Mouse (Mus musculus) common myeloid progenitor, adult 5-6 weeks (primary cell): ENCODE data around the gene Rtn4rl1. TPM values are rescaled to one million over a fixed set of nuclear protein-coding genes. Genes with fewer than 3 reads are reported as not detected.

ENCODE experiments used
- ATAC-seq: replicated peaks from 2 replicates; pipeline ENCODE4 v1.8.0; 2016; ENCODE audit warnings: low read depth, mild to moderate bottlenecking, moderate TSS enrichment, inconsistent platforms; ENCODE audit not compliant: poor library complexity, severe bottlenecking
- total RNA-seq: library from RNA; stranded (forward); fragments of 200-1000, 187-1606 nt; gene quantifications from 2 replicates; pipeline ENCODE4 v1.2.3, GENCODE M21; 2017

Rtn4rl1 gene
- total RNA-seq, 1 experiment from 2014 or later, result 1.6 TPM

DNA sequence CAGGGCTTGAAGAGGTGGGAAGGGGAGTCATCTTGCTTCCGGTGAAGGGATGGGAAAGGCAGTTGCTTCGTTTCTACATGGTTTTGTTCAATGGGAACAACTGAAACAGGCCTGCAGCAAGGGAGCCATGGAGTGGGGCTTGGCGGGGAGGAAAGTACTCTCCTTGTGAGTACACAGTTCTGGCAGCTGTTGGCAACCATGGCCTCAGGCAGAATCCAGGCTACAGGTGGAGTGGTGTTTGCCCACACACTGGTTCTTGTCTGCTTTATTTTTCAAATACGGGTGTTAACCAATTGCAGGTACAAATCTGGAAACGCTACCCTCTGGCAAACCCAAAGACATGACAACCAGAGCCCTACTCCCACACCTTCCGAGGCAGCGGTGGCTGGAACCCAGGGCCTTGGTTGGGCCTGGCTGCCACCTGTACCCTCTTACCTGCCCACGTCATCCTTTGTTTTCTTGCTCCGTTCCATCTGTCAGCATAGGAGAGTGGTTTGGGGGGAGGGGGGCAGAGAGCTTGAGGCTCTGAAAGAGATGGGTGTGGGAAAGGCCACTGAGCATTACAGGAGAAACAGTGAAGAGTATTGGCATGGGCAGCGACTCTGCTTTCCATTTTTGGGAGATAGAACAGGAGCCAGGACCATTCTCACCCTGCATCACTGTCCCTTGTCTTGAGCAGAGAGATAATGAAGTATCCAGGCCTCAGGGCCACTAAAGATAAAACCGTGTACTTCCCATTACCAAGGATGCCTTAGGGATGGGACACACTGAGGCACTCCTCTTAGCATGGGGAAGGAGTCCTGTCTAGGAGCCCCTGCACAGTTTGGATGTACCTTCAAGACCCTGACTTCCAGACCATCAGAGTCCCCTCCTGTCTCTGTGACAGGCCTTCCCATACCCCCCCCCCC is 51.0 kb downstream of the Rtn4rl1 start:
- no peak for ATAC-seq

DNA sequence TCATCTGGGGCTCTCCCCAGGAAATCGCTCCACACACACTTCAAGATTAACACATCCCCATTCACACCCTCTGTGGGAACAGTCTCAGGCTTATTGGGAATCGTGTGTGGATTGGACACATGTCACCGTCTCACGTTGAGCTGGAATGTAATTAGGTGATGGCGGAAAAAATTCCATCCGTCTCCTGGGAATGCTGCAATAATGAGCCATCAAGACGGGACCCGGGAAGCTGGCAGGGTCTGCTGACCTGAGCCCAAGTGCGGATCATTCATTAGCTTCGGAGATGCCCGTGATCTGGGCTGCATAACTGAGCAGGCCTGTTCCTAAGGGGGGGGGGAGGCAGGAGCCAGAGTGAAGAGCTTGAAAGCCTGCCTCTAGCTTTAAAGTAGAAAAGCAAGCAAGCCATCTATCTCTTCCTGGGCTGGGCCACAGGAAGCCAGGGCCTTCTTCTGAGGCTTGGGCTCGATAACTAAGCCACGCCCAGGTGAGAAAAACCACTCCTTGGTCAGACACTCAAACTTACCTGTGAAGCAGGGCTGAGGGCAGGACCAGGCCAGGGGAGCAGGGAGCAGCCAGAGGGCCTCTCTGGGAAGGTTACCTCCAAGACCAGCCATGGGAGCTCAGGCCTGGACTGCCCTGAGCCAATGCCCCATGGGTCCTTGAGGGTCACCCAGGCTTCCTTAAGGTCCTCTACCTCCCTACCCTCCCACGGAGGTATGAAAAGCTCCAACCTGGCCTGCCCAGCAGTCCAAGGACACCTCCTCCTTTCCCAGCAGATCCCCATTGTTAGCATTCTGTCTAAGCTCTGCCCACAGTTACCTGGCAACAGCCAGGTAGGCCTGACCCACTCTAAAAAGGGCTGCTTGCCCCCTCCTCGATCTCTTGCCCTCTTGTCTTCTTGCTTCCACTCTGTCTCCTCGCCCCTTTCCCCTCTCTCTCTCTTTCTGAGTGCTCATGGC is 52.1 kb downstream of the Rtn4rl1 start:
- ATAC-seq, result no peak; the same call in 1 of the 2 replicates

DNA sequence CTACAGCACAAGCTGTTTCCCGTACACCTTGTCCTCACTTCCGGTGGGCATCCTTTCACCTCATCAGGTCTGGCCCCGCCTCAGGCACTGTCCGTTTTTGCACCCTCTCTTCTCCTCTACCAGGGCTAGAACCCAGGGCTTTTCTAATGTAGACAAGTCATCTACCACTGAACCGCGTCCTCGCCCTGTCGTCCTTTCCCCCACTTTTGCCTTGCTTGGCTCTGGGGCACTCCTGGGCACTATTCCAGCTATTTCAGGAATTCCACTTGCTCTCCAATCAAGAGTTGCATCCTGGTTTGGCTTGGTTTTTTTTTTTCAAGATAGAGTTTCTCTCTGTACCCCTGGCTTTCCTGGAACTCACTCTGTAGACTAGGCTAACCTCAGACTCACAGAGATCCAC is 53.0 kb downstream of the Rtn4rl1 start:
- no peak for ATAC-seq

DNA sequence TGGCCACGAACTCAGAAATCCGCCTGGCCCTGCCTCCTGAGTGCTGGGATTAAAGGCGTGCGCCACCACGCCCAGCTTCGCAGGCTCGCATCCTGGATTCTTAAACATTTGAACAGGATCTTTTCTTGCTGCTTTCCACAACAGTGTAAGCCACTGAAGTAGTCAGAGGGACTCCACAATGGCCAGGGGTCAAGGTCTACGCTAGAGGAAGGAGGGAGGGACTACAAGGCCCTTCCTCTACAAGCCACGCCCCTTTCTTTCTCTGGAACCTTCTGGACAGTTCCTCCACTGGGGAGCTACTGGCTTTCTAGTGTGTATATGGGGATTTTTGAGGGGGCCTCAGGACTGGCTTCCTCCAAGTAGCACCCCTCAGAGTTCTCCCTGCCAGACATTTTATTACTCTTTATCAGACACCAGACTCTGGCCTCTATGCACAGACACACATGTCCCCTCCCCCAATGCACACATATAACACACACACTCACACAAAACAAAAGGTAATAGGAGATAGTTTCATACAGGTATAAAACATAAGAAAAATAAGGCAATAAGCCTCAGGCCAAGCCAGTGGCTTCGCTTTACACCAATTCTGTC is 53.7 kb downstream of the Rtn4rl1 start:
- no peak for ATAC-seq

DNA sequence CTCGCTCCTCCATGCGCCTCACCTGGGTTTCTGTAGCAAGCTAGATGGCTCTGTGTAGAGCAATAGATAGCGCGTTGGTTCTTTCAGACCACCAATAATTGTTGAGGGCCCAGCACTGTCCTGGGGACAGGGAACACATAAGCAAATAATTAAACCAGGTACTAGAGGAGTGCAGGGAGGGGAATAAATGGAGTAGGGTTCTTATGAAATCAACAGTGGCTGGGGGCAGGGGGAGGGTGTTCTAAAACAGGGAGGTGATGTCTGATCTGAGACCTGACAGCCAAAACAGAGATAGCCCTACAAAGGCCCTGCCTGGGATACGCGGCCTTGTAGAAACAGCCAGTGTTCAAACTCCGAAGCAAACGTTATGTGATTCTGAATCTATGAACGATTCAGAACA is 56.0 kb downstream of the Rtn4rl1 start:
- ATAC-seq, result no peak

DNA sequence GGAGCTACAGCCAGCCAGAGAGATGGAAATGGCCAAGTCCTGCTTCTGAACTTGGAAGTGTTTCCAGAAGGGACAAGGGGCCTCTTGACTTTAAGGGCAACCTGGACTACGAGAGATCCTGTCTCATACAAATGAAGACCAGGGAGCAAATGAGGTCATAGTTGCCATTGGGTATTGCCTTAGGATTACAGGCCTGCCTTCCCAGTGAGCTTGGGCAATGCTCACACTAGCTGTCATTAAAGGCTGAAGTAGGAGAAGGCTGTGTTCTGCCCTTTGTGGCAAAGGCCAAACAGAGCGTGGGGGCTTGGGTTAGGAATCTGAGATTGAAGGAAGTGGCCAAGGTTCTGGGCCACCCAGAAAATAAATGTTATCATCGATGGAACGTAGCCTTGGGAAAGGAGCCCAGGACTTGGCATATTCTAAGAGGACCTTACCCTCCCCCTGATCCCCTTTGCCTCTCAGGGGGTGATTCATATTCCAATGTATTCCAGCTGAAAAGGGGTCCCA is 57.5 kb downstream of the Rtn4rl1 start:
- no peak for ATAC-seq

DNA sequence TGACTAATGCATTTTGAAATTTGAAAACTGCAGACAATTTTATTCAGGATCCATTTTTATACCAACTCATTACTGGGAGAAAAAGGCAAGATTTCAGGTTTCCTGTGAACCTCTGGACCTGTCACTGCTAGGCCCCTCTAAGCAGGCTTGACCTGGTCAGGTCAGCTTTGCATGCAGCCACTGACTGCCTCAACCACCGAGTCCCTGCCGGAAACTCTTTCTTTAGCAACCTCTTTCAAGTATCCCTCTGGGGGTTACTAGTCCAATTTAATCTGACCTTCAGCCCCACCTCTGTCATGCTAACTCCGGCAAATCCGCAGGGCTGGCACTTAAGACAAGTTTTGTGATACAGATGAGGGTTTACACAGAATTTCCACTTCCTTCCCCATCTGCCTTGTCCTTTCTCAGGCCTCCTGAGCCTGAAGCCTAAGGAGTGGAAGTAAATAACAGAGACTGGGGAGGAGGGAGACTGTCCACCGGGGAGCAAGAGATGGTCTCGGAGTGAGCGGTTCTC is 58.0 kb downstream of the Rtn4rl1 start:
- no peak for ATAC-seq

DNA sequence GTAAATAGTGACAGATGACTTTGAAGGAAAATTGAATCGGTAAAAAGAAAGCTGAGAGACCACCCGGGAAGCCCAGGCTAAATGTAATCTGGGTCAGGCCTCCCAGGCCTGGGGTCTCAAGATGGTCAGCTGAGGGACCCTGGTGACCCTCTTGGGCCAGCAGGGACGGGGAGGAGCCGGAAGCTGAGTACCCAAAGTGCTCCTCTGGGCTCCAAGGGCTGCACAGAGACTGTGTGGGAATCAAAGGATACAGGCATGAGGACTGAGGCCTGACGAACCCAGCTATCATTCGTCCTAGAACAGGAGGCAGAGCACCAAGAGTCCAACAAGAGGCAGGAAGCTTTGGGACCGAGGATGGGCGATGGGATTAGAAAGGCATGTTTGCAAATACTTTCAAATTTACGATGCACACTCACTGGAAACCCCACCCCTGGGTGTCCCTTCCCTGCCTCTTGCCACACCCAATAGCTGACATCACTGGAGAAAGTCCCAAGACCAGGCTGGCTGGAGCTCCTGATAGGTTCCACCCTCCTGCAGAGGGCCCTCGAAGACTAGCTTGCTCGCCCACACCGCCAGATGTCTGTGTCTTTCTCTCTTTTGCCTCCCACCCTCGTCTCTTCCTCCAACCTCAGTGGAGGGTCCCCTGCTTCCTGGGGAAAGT is 60.8 kb downstream of the Rtn4rl1 start:
- peak; percentile 81 for ATAC-seq

DNA sequence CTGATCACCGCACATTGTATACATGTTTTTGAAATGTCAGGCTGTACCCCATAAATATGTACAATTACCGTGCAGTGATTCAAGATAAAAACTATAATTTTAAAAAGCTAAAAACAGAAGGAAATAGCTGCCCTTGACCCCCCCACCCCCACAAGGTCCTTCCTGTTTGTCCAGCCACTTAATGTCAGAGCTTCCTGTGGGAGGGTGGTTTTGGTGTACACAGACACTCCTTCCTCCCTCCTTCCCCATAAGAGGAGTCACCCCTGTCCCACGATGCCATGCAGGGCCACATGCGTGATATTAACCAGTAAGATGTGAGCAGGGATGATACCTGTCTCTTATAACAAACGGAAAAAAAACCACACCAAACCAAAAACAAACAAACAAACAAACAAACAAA is 61.7 kb downstream of the Rtn4rl1 start:
- ATAC-seq, result peak; percentile 54

DNA sequence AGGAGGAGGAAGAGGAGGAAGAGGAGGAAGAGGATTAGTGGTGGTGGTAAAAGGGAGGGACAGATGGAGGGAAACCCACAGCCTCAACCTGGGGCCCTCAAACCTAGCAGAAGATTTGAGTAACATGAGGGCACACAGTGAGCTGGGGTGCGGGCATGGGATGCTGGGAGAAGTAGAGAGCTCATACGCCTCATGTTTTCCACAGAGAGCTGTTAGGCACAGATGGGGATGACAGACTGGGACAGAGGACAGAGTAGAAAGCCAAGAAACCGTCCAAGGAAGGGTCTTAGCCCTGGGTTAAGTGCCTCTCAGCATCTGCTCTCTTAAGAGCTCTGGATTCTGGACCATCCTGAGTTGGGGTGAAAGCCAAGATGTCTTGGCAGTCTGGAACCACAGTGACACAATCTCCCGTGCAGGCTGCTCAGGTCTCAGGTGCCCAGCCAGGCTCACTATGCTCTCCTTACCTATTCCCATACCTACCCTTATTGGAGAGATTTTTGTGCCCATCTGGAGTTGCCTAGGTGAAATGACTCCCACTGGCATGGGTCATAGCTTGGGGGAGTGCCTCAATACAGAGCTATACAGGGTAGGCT is 63.6 kb downstream of the Rtn4rl1 start:
- no peak for ATAC-seq

DNA sequence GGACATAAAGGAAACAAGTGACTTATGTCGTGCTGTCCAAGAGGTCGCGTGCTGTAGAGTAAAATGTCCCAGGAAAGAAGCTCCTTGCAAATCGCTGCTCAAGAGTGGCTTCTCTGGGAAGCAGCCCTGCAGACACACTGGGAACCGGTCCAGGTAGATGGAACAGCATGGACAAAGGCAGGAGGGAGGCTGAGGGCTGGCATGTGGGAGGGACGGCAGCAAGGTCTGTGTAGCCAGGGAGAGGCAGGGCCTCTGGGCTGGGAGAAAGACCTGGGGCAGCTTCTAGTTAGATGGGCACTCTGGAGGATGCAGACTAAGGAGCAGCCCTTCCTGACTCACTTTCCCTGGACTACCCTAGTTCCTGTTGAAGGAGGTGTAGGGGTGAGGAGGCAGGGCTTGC is 65.8 kb downstream of the Rtn4rl1 start:
- no peak for ATAC-seq

DNA sequence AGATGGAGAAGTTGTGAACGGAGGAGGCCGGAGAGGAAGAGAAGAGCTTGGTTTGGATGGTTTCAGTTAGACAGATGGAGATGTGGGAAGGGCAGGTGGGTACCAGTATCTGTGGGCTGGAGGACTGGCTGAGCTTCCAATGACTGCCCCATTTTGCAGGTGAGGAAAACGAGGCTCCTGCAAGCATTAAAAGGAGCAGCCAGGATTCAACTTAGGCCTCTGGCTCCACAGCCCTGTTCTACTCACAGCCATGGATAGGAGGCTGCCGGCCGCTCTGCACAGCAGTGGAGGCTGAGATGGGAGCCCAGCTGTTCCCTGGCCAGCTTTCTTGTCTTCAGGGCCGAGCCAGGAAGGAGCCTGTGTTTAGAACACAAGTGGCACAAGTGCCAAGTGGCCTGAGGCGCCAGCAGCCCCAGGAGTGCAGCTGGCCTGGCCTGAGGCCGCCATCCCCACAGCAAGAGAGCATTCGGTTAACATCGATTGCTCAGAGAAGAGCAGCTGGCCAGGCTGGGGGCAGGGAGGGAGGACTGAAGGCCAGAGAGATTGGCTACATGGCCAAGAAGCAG is 66.5 kb downstream of the Rtn4rl1 start:
- ATAC-seq, result no peak

DNA sequence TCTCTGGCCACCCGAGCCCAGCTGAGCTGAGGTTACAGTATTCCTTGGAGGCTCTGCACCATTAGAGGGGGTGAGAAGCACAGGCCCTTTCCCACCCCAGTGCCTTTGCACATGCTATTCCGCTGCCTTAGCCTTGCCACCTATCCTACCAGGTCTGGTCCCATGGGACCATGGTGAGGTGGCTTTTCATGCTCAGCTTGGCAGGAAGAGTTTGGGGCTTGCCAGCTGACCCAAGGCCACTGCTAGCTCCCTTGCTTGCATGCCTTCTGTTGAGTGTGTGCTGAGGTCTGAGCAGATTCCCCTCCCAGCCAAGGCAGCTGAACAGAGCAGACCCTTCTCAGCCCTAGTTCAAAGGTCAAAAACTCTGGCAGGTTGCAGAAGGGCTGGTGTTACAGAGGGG is 67.4 kb downstream of the Rtn4rl1 start:
- ATAC-seq, result no peak

DNA sequence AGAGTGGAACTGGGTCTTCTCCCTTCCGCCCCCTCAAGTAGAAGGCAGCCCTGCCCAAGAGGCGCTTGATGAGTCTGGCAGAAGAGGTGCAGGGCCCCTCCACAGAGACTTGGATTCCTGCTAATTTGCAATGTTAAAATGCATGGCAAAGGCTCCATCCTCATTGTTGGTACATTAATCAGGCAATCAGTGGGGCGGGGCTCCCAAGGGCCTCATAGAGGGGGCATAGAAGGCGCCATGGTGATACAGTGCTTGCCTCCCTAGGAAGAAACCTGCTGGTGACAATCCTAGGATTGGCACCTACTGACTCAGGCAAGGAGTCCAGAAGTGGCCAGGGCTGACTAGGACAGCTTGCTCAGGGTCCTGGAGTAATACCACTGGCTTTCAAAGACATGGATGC is 68.1 kb downstream of the Rtn4rl1 start:
- ATAC-seq, result no peak

DNA sequence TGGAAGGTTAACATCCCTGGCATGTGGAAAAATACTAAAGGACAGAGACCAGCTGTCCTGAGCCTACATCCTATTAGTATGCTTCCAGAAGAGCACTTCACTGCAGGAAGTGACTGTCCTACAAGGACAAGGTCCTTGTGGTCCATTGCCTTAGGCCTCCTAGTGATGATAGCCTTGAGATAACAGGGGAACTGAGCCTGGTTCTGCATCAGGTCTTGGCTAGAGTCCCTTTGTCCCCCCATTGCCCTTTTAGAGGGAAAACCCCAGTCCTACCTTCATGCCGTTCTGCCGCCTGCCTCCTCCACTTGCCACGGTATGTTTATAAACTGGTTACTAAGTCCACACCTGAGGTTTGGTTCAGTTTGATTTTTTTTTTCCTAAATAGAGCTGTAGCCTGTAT is 68.6 kb downstream of the Rtn4rl1 start:
- no peak for ATAC-seq

DNA sequence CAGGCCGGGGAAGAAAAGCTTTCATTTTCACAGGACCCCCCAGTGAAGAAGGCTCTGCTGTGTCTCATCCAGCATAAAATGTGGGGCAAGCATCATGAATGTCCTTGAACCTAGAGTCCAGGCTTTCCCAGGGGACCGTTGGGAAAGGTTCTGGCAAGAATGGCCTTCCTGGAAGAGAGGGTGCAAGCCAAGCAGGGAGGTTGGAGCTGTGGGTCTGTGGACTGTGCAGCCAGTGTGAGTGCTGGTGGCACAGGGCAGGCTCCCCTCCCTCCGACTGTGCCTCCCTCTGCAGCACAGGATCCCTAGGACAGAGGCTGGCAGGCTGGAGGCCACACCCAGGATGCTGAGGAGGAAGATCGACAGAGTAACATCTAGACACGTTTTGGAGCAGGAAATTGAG is 69.2 kb downstream of the Rtn4rl1 start:
- no peak for ATAC-seq

DNA sequence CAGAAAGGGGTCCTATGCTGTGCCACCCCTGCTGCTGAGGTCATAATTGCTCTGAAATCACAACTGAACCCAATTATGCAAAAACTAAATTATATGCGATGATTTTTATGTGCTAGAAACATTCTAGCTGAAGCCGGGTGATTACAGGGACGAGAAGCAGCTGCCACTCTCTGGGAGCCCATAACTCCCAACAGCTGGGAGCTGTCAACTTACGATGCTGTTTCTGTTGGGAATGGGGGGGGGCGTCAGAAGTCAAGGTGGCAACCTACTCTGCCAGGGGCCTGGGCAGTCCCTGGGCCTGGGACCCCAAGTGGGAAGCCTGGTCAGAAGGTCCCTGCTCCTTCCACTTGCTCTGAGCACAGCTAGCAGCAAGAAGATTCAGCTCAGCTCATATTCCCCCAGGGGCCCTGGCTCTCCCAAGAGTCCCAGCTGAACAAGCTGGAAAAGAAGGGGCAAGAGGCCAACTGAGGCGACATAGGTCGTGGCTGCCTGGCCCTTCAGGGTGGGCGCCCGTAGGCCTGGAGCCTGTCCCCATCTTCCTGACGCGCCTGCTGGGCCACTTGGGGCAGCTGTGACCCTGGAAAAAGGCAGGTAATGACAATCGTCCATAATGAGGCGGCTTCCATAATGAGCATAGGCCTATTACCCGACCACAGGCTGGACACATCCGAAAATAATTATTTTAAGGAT is 69.8 kb downstream of the Rtn4rl1 start:
- ATAC-seq, result no peak

DNA sequence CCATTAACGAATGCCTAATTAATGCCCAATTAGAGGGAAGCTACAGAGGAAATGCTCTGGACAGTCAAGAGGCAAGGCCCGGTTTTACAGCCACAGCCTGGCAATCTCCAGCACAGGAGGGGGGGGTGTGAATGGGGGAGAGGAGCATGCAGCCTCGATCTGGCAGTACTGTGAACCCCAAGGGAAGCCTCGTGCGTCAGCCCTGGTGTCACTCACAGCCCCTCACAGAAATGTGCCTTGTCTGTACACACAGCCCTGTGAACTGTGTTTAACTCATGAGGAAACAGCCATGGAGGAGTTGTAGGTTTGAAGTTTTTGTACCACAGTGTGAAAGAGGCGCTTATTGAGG is 70.4 kb downstream of the Rtn4rl1 start:
- no peak for ATAC-seq
